Mouse (Mus musculus) midbrain, embryonic 13.5 days (tissue): Measurements from ENCODE around the gene Lzts2. TPM values are rescaled to one million over a fixed set of nuclear protein-coding genes. Genes with fewer than 3 reads are reported as not detected.
A peak's percentile ranks its signal among the peaks of the same experiment; 100 is the strongest.

Experiments
- ATAC-seq: fragments of 200-750 bp; cut with Nextera tagmentation; 2 replicates; pipeline ENCODE4 v1.8.0; 2017; ENCODE audit warnings: mild to moderate bottlenecking, moderate TSS enrichment, moderate library complexity
- H3K27ac ChIP-seq: fragments of 300-500 bp; sonication (generic); 2 replicates; pipeline ENCODE4 v1.5.1; 2015; ENCODE audit warnings: inconsistent platforms, mild to moderate bottlenecking, moderate library complexity
- H3K27me3 ChIP-seq: fragments of 300-500 bp; sonication (generic); 2 replicates; pipeline ENCODE4 v1.6.1; 2015; ENCODE audit warnings: mild to moderate bottlenecking, inconsistent platforms
- H3K36me3 ChIP-seq: fragments of 300-500 bp; sonication (generic); 2 replicates; pipeline ENCODE4 v1.6.1; 2015; ENCODE audit warnings: mild to moderate bottlenecking, inconsistent platforms
- H3K4me1 ChIP-seq: fragments of 300-500 bp; sonication (generic); replicated peaks from 2 replicates; pipeline ENCODE4 v1.6.1; 2015; ENCODE audit warnings: inconsistent platforms
- H3K4me2 ChIP-seq: fragments of 300-500 bp; sonication (generic); replicated peaks from 2 replicates; pipeline ENCODE4 v1.6.1; 2015; ENCODE audit warnings: moderate library complexity, mild to moderate bottlenecking, inconsistent platforms
- H3K4me3 ChIP-seq: fragments of 300-500 bp; sonication (generic); replicated peaks from 2 replicates; pipeline ENCODE4 v1.5.1; 2015; ENCODE audit warnings: mild to moderate bottlenecking, inconsistent platforms
- H3K9ac ChIP-seq: fragments of 300-500 bp; sonication (generic); replicated peaks from 2 replicates; pipeline ENCODE4 v1.6.1; 2015; ENCODE audit warnings: mild to moderate bottlenecking, inconsistent platforms
- H3K9me3 ChIP-seq: fragments of 300-500 bp; sonication (generic); 2 replicates; pipeline ENCODE4 v1.6.1; 2016; ENCODE audit warnings: mild to moderate bottlenecking, inconsistent platforms
- WGBS: fragments of 180-500 bp; shearing (Covaris S2); methylation state at CpG from one replicate; pipeline ENCODE4 v1.1.7; 2015; 5-methylcytosine and 5-hydroxymethylcytosine counted together
- polyA plus RNA-seq: library from polyadenylated mRNA; unstranded; fragments of >200 nt; fragmentation: Nextera tagmentation; extraction: Ambion mirVana; gene quantifications from 2 replicates; pipeline ENCODE4 v1.2.1, GENCODE M21; 2015

Gene Lzts2
- polyA plus RNA-seq, 1 experiment from 2014 or later: 30.9 TPM

DNA sequence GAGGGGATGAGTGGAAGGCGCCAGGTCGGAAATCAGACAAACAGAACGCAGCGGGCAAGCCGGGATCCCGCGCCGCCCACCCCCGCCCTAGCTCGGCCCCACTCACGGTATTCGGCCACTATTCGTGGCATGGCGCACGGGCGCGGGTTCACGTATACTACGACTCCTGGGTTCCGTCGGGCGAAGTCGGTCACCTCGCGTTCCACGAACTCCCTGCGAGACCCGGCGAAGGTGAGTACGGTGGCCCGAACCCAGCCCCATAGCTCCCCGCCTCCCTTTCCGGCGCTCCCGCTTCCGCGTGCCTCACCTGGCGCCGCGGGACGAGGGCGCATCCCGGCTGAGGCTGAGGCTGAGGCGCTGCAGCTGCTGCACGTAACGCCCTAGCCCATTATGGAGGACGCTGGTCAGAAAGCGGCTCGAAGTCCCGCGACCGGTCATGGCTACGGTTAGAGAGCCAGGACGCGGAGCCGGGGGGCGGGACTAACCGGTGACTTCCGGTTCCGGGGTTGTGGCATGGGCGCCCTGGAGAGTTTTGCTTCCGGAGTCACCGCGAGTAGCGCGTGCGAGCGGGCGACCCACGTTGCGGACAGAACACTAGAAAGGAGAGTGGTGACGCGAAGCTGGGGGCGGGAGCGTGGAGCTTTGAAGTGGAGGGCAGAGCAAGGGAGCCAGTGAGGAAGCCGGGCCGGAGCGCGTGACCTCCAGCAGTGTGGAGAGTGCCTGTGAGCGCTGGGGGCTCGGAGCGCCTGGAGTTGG, 8.1 kb upstream of the Lzts2 start, which contains the start of gene Mrpl43:
Mrpl43 (minus strand) TSS at position 486 of the 756 bp plus-strand sequence.
- H3K9ac ChIP-seq: peak within 1 kb of the TSS; percentile 82
- peaks cover 34% of the 10 kb centered on the region for H3K4me1 ChIP-seq
- H3K9me3 ChIP-seq: no peaks in the 10 kb centered on the region
- under 1% methylated on average over 82 of the region's 82 CpGs for WGBS
- peak; percentile 95 for ATAC-seq
- H3K27me3 ChIP-seq: no peaks in the 10 kb centered on the region
- H3K36me3 ChIP-seq: peaks cover 54% of the 10 kb centered on the region
- peak within 1 kb of the TSS; percentile 79 for H3K27ac ChIP-seq
- H3K4me2 ChIP-seq: peak within 1 kb of the TSS; percentile 98
- H3K4me3 ChIP-seq: peak within 1 kb of the TSS; percentile 98

DNA sequence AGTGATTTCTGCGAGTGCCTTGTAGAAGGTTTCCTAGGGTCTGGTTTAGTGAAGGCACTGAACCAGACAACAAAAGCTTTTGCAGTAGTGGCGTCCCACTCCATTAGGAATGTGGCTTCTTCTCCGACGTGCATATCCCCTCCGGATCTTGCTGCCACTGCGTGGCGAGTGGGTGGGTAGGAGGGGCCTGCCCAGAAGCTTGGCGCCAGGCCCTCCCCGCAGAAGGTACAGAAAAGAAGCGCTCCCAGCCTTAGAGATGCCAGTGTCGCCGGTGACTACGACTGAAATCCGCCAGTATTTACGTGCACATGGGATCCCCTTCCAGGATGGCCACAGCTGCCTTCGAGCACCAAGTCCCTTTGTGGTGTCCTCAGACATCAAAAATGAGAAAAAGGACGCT, 7.2 kb upstream of the Lzts2 start:
- Histone ChIP-seq H3K4me1 (peaks cover 34% of the 10 kb centered on the region), H3K36me3 (peaks cover 53% of the 10 kb centered on the region), H3K27ac (peak overlapping the region; percentile 79), H3K27me3 (no peaks in the 10 kb centered on the region), H3K4me3 (peak overlapping the region; percentile 98), H3K4me2 (peak overlapping the region; percentile 98), H3K9me3 (no peaks in the 10 kb centered on the region), H3K9ac (peak overlapping the region; percentile 82)
- 51% methylated on average over 17 of the region's 17 CpGs for WGBS
- peak; percentile 2; the same call in 1 of the 2 replicates for ATAC-seq

DNA sequence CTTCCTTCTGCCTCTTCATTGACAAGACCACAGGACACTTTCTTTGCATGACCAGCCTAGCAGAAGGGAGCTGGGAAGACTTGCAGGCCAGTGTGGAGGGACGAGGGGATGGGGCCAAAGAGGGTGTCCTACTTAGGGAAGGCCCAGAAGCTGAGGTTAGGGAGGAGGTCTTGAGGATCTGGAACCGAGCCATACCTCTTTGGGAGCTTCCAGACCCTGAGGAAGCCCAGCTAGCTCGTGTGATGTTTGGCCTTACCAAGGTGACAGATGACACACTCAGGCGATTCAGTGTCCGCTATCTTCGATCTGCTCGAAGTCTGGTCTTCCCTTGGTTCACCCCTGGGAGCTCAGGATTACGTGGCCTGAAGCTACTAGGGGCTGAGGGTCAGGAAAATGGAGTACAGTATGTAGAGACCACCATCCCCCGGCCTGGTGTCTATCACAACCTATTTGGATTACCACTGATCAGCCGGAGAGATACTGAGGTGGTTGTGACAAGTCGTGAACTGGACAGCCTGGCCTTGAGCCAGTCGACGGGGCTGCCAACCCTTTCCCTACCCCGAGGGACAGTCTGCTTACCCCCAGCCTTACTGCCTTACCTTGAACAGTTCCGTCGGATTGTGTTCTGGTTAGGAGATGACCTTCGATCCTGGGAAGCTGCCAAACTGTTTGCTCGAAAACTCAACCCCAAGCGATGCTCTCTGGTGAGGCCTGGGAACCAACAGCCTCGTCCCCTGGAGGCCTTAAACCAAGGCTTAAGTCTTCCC, 6.6 kb upstream of the Lzts2 start:
- Histone ChIP-seq H3K9me3 (no peaks in the 10 kb centered on the region), H3K4me2 (peak overlapping the region; percentile 98), H3K4me3 (peak overlapping the region; percentile 98), H3K4me1 (peaks cover 39% of the 10 kb centered on the region), H3K36me3 (peaks cover 48% of the 10 kb centered on the region), H3K27me3 (no peaks in the 10 kb centered on the region), H3K27ac (no peak overlapping the region), H3K9ac (peak overlapping the region; percentile 82; the same call in 1 of the 2 replicates)
- ATAC-seq: no peak
- WGBS: 95% methylated on average over 20 of the region's 20 CpGs

DNA sequence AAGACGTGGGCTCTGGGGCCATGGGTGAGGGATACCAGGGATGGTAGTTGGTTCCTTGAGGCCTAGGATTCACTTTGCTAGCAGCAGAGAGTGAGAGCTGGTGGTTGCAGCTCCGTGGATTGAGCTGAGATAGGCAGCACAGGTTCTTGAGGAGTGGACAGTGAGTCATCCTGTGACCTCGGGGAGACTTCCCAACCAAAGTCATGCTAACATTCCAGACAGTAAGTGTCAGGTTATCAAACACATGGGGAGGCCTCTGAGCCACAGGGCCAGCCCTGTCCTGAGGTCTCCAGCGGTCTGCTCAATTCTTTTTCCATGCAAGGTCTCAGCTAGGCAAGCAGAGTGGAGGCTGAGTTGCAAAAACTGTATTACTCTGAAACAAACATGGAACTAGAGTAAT, 3.6 kb upstream of the Lzts2 start:
- no peak overlapping the region for H3K4me3 ChIP-seq
- no peak for ATAC-seq
- no peaks in the 10 kb centered on the region for H3K9me3 ChIP-seq
- peaks cover 31% of the 10 kb centered on the region for H3K36me3 ChIP-seq
- WGBS: 93% methylated on average over 4 of the region's 4 CpGs
- H3K27me3 ChIP-seq: no peaks in the 10 kb centered on the region
- no peak overlapping the region for H3K4me2 ChIP-seq
- no peak overlapping the region for H3K27ac ChIP-seq
- peaks cover 46% of the 10 kb centered on the region for H3K4me1 ChIP-seq
- no peak overlapping the region for H3K9ac ChIP-seq

DNA sequence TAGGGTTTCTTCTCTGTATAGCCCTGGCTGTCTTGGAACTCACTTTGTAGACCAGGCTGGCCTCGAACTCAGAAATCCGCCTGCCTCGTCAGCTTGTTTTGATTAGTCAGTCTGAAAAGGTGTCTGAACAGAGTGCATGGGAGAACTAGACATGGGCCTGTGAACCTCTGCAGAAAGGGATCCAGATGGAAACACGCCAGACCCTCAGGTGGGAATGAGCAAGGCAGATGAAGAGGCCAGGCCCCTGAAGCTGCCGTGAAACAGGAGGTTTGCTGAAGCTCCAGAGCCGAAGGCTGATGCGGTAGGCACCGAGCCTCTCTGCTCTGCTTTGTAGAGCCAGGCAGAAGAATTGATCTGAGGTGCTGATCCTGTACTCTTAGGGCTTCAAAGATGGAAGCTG, 2.0 kb upstream of the Lzts2 start:
- Histone ChIP-seq H3K4me2 (no peak overlapping the region), H3K9ac (no peak overlapping the region; the same call in 1 of the 2 replicates), H3K4me1 (peaks cover 54% of the 10 kb centered on the region), H3K9me3 (no peaks in the 10 kb centered on the region), H3K4me3 (no peak overlapping the region), H3K27ac (peak overlapping the region; percentile 72), H3K27me3 (no peaks in the 10 kb centered on the region), H3K36me3 (peaks cover 31% of the 10 kb centered on the region)
- WGBS: 89% methylated on average over 8 of the region's 8 CpGs
- ATAC-seq: no peak

DNA sequence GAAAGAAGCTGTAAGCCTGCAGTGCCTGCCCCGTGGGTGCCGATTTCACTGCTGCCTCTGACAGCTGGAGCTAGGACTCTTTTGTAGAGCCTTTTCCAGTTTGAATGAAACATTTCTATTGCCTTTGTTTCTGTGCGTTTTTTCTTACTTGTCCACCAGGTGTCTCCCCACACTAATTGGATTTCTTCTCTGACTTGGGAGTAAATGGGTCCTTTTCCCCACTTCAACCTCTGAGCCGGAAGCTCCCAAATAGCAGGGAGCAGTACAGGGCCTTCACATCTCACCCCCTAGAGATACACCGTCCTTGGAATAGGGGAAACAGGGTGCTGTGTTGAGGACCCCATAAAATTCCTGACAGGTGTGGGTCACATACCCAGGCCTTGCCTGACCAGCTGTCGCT, 1.6 kb upstream of the Lzts2 start:
- peaks cover 31% of the 10 kb centered on the region for H3K36me3 ChIP-seq
- H3K4me2 ChIP-seq: no peak overlapping the region
- no peaks in the 10 kb centered on the region for H3K9me3 ChIP-seq
- H3K4me3 ChIP-seq: no peak overlapping the region
- H3K27me3 ChIP-seq: no peaks in the 10 kb centered on the region
- H3K27ac ChIP-seq: peak overlapping the region; percentile 72
- peaks cover 53% of the 10 kb centered on the region for H3K4me1 ChIP-seq
- no peak overlapping the region; the same call in 1 of the 2 replicates for H3K9ac ChIP-seq
- ATAC-seq: no peak
- 34% methylated on average over 6 of the region's 6 CpGs for WGBS

DNA sequence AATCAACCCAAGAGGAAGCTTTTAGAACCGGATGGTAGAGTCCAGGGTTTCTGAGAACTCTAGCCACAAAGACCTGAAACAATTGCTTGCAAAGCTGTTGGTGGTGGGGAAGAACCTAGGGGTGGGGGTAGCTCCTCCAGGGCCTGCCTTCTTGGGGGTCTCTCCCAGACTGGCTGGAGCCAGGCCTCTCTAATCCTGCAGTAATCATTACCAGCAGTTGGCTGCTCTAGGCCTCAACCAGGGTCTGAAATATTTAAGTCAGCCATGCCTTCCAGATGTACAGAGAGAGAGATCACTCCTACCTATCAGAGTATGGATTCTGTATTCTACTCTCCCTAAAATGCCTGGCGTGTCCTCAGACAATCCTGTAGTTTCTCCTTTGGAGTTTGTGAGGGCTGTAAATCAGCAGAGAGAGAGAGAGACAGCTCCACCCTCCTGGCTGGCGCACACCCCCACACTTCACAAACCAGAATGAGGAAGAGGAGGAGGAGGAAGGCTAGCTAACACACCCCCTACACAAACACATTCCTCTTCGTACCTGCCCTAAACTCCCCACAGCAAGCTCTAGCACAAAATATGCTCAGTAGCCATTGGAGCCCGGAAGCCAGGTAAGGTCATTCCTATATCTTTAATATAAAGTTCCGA, 511 bp upstream of the Lzts2 start:
- Histone ChIP-seq H3K4me1 (peaks cover 46% of the 10 kb centered on the region), H3K27me3 (no peaks in the 10 kb centered on the region), H3K4me3 (no peak overlapping the region), H3K36me3 (peaks cover 25% of the 10 kb centered on the region), H3K27ac (no peak overlapping the region), H3K9ac (no peak overlapping the region), H3K9me3 (no peaks in the 10 kb centered on the region), H3K4me2 (no peak overlapping the region)
- WGBS: 73% methylated on average over 6 of the region's 6 CpGs
- no peak for ATAC-seq

DNA sequence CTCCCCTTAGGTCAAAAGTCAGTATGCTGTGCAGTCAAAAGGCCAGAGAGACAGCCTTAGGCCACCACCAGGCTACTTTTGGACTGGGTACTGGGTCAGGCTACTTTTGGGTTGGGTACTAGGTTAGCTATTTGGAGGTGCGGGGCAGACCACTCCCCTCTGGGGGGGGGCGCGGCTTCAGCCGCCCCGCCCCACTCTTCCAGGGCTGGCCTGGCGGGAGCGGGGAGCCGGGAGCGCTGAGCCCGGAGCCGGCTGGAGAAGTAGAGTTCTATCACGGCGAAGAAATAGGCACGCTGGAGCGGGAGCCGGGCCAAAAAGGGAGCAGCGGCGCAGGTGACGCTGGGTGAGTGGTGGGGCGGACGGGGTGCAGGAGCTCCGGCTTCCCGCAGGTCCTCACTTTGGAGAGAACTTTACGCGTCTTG, 778 bp downstream of the Lzts2 start:
- H3K4me3 ChIP-seq: peak overlapping the region; percentile 59
- peak overlapping the region; percentile 97 for H3K27ac ChIP-seq
- H3K4me2 ChIP-seq: peak overlapping the region; percentile 78
- no peaks in the 10 kb centered on the region for H3K27me3 ChIP-seq
- peak overlapping the region; percentile 54 for H3K9ac ChIP-seq
- no peak for ATAC-seq
- peaks cover 20% of the 10 kb centered on the region for H3K36me3 ChIP-seq
- under 1% methylated on average over 25 of the region's 25 CpGs for WGBS
- H3K4me1 ChIP-seq: peaks cover 58% of the 10 kb centered on the region
- H3K9me3 ChIP-seq: no peaks in the 10 kb centered on the region

DNA sequence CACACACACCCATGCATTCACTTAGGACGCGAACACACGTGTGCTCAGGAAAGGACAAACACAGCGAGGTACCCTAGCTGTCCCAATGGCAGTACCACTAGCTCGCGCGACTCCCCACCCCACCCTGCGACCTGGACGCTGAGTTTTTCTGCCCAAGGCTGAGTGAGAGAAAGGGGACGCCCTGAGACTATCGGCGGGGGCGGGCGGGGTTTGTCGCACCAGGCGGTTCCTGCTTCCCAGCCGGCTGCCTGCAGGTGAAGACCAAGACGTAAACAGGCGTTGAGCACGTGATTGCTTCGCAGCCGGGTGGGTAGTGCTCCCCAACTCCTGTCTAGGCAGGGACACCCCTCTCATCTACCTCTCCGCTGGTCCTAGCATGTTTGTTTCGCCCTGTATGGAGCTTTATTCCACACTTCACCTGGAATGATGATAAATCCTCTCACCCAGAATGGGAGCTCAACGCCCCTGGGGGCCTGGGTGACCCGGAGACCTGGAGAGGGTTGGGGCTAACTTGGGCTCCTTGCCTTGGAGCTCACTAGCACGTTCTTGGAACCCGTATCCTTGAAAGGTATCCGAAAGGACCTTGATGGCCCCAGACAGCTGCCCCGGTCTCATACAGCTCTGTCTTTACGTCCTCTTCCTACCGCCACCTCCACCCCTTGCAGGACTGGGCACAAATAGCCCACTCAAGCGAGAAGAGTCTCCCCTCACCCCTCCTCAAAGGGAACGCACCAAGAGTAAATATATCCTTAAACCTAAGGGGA, 1.5 kb downstream of the Lzts2 start:
- ATAC-seq: peak; percentile 19
- under 1% methylated on average over 34 of the region's 34 CpGs for WGBS
- H3K4me1 ChIP-seq: peaks cover 65% of the 10 kb centered on the region

DNA sequence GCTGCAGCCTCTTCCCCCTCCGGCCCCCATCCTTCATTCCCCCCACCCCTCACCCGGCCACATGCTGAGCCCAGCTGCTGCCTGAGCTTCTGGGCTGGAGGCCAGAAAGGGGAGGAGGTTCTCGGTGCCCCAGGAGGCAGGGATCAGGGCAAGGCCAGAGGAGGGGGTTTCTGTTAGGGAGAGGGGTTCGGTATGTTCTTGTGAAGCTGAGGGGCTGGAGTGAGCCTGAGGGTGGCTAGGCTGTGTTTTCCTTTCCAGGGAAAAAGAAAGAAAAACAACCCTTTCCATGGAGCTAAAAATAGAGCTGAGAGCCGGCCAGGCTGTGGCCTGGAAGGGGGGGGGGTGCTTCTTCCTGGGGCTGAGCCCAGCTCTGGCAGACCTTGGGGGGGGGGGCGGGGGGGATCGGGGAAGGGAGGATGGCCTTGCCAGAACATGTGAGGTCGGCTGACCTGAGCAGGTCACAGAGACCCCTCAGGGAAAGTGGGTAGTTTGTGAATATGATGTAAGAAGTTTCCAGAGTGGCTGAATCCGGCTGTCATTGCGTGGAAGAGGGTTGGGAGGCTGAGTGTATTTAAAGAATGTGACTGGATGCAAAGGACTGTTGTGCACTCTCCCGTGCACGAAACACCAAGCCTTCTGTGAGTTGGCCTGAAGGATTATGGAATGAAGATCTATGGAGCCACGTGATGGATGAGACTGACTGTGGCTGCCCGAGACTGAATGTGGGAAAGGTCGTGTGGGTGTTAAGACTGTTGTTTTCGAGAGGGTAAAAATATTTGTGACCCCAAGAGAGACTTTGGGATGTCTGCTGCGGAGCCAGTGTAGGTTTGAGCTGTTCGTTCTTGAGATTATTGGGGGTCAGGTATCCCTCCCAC, 2.4 kb downstream of the Lzts2 start:
- H3K9ac ChIP-seq: peak overlapping the region; percentile 81
- peaks cover 74% of the 10 kb centered on the region for H3K4me1 ChIP-seq
- no peaks in the 10 kb centered on the region for H3K9me3 ChIP-seq
- peak overlapping the region; percentile 78 for H3K4me2 ChIP-seq
- no peaks in the 10 kb centered on the region for H3K27me3 ChIP-seq
- H3K4me3 ChIP-seq: peak overlapping the region; percentile 59
- H3K27ac ChIP-seq: peak overlapping the region; percentile 97
- peak; percentile 52 for ATAC-seq
- peaks cover 9% of the 10 kb centered on the region for H3K36me3 ChIP-seq
- under 1% methylated on average over 17 of the region's 18 CpGs for WGBS

More for the DNA sequence above, 1.5 kb downstream of the Lzts2 start:
- H3K9me3 ChIP-seq: no peaks in the 10 kb centered on the region
- H3K9ac ChIP-seq: peak overlapping the region; percentile 54
- peak overlapping the region; percentile 78 for H3K4me2 ChIP-seq
- H3K27ac ChIP-seq: peak overlapping the region; percentile 97
- H3K36me3 ChIP-seq: peaks cover 13% of the 10 kb centered on the region
- H3K4me3 ChIP-seq: peak overlapping the region; percentile 59
- H3K27me3 ChIP-seq: no peaks in the 10 kb centered on the region
